Mouse (Mus musculus) stomach, embryonic 14.5 days (tissue): ENCODE data around the gene Ppp3cb. TPM values are rescaled to one million over a fixed set of nuclear protein-coding genes. Genes with fewer than 3 reads are reported as not detected.

Experiments
- ATAC-seq: fragments of 200-750 bp; cut with Nextera tagmentation; 2 replicates; pipeline ENCODE4 v1.8.0; 2017; ENCODE audit warnings: low read depth, moderate TSS enrichment; ENCODE audit not compliant: insufficient number of reproducible peaks, insufficient read depth, low FRiP score
- H3K27ac ChIP-seq: fragments of 300-500 bp; sonication (generic); 2 replicates; pipeline ENCODE4 v1.5.1; 2014; ENCODE audit warnings: mild to moderate bottlenecking, low read length, moderate library complexity, mixed read lengths
- H3K27me3 ChIP-seq: fragments of 300-500 bp; sonication (generic); 2 replicates; pipeline ENCODE4 v1.6.1; 2014; ENCODE audit warnings: low read length, control low read depth, mixed read lengths; ENCODE audit not compliant: control insufficient read depth, insufficient read depth
- H3K36me3 ChIP-seq: fragments of 300-500 bp; sonication (generic); 2 replicates; pipeline ENCODE4 v1.6.1; 2014; ENCODE audit warnings: mild to moderate bottlenecking, control low read depth, low read length, moderate library complexity, mixed read lengths; ENCODE audit not compliant: control insufficient read depth, insufficient read depth
- H3K4me1 ChIP-seq: fragments of 300-500 bp; sonication (generic); 2 replicates; pipeline ENCODE4 v1.6.1; 2014; ENCODE audit warnings: low read length, control low read depth, mixed read lengths; ENCODE audit not compliant: control insufficient read depth, insufficient read depth
- H3K4me2 ChIP-seq: fragments of 300-500 bp; sonication (generic); replicated peaks from 2 replicates; pipeline ENCODE4 v1.6.1; 2014; ENCODE audit warnings: low read depth, low read length, control low read depth
- H3K4me3 ChIP-seq: fragments of 300-500 bp; sonication (generic); 2 replicates; pipeline ENCODE4 v1.5.1; 2014; ENCODE audit warnings: low read depth, low read length, control low read depth
- H3K9ac ChIP-seq: fragments of 300-500 bp; sonication (generic); replicated peaks from 2 replicates; pipeline ENCODE4 v1.6.1; 2014; ENCODE audit warnings: low read depth, mild to moderate bottlenecking, control low read depth, low read length, moderate library complexity, mixed read lengths
- H3K9me3 ChIP-seq: fragments of 300-500 bp; sonication (generic); 2 replicates; pipeline ENCODE4 v1.6.1; 2016; ENCODE audit warnings: low read depth, low read length, control low read depth; ENCODE audit not compliant: control insufficient read depth
- WGBS: fragments of 180-500 bp; shearing (Covaris S2); extraction: QIAGEN DNeasy Blood & Tissue Kit; methylation state at CpG from one replicate; pipeline ENCODE4 v1.1.7; 2014; 5-methylcytosine and 5-hydroxymethylcytosine counted together
- polyA plus RNA-seq: library from polyadenylated mRNA; unstranded; fragments of >200 nt; fragmentation: Nextera tagmentation; extraction: Ambion mirVana; gene quantifications from 2 replicates; pipeline ENCODE4 v1.2.1, GENCODE M21; 2014

Gene Ppp3cb
- polyA plus RNA-seq, 1 experiment from 2014 or later = 64.6 TPM

GRCm38 (mm10) chr14:20499982-20500381 is 46.4 kb downstream of the Ppp3cb start:
- H3K9me3 ChIP-seq = no peaks in the 10 kb centered on the region
- ATAC-seq = no peak
- no peaks in the 10 kb centered on the region for H3K4me1 ChIP-seq
- peaks cover 30% of the 10 kb centered on the region for H3K36me3 ChIP-seq
- H3K4me2 ChIP-seq = no peak overlapping the region
- H3K27ac ChIP-seq = no peak overlapping the region
- H3K9ac ChIP-seq = no peak overlapping the region
- WGBS = 95% methylated on average over 3 of the region's 3 CpGs
- H3K27me3 ChIP-seq = no peaks in the 10 kb centered on the region
- H3K4me3 ChIP-seq = no peak overlapping the region

DNA sequence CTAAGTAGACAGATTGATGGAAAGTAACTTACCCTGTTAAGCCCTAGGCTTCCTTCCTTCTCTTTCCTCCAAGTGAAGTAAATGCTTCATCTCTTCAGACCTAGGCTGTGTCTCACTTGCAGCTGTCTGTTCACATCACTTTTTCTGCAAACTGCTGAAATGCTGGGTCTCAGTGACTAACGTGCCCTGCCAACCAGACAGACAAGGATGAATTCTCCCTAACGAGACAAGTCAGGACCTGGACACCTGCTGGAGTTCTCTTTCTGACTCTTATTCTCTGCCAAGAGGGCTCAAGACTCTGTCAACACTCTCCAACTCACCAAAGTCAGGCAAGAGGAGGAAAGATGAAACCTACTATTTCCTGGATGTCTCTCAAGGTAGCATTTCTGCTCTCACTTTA is 49.8 kb downstream of the Ppp3cb start, which contains the start of gene Mss51:
Gene Mss51, minus strand, starts transcription at position 299 of the 400 bp plus-strand sequence.
- Histone ChIP-seq H3K27ac (no peak within 1 kb of the TSS), H3K4me1 (no peaks in the 10 kb centered on the region), H3K4me2 (no peak within 1 kb of the TSS), H3K4me3 (no peak within 1 kb of the TSS), H3K9ac (no peak within 1 kb of the TSS), H3K36me3 (peaks cover 32% of the 10 kb centered on the region), H3K9me3 (no peaks in the 10 kb centered on the region), H3K27me3 (no peaks in the 10 kb centered on the region)
- no peak for ATAC-seq
- WGBS = 77% methylated on average over 2 of the region's 2 CpGs

GRCm38 (mm10) chr14:20486031-20486430 is 60.3 kb downstream of the Ppp3cb start:
- Histone ChIP-seq H3K9ac (no peak overlapping the region), H3K36me3 (peaks cover 7% of the 10 kb centered on the region; the same call in 1 of the 2 replicates), H3K4me3 (no peak overlapping the region), H3K9me3 (no peaks in the 10 kb centered on the region), H3K27me3 (no peaks in the 10 kb centered on the region), H3K4me1 (no peaks in the 10 kb centered on the region), H3K27ac (no peak overlapping the region), H3K4me2 (no peak overlapping the region)
- 92% methylated on average over 5 of the region's 5 CpGs for WGBS
- ATAC-seq = no peak

- Histone ChIP-seq H3K36me3 (peaks cover 3% of the 10 kb centered on the region; the same call in 1 of the 2 replicates), H3K27me3 (no peaks in the 10 kb centered on the region), H3K9me3 (no peaks in the 10 kb centered on the region), H3K9ac (no peak overlapping the region), H3K4me3 (no peak overlapping the region), H3K4me1 (peaks cover 5% of the 10 kb centered on the region; the same call in 1 of the 2 replicates), H3K27ac (no peak overlapping the region), H3K4me2 (no peak overlapping the region)
- ATAC-seq = no peak
- WGBS = 85% methylated on average over 7 of the region's 7 CpGs
These were observed 64.2 kb downstream of the Ppp3cb start for GRCm38 (mm10) chr14:20482051-20482751.

- H3K9ac ChIP-seq = no peak overlapping the region
- no peak overlapping the region for H3K4me3 ChIP-seq
- H3K9me3 ChIP-seq = no peaks in the 10 kb centered on the region
- no peaks in the 10 kb centered on the region for H3K36me3 ChIP-seq
- no peak for ATAC-seq
- H3K27me3 ChIP-seq = no peaks in the 10 kb centered on the region
- WGBS = 28% methylated on average over 5 of the region's 5 CpGs
- no peak overlapping the region for H3K27ac ChIP-seq
- H3K4me1 ChIP-seq = peaks cover 5% of the 10 kb centered on the region; the same call in 1 of the 2 replicates
- no peak overlapping the region for H3K4me2 ChIP-seq
These were observed 65.2 kb downstream of the Ppp3cb start for GRCm38 (mm10) chr14:20481211-20481610.

- Histone ChIP-seq H3K36me3 (no peaks in the 10 kb centered on the region), H3K4me1 (peaks cover 5% of the 10 kb centered on the region; the same call in 1 of the 2 replicates), H3K27me3 (no peaks in the 10 kb centered on the region), H3K4me2 (peak overlapping the region; percentile 80), H3K4me3 (peak overlapping the region; percentile 70), H3K9ac (no peak overlapping the region), H3K9me3 (no peaks in the 10 kb centered on the region), H3K27ac (no peak overlapping the region)
- WGBS = 63% methylated on average over 1 of the region's 1 CpGs
- ATAC-seq = no peak
These were observed 66.2 kb downstream of the Ppp3cb start for GRCm38 (mm10) chr14:20480195-20480579.

- WGBS = 2% methylated on average over 48 of the region's 48 CpGs
- Histone ChIP-seq H3K9me3 (no peaks in the 10 kb centered on the region), H3K9ac (peak within 1 kb of the TSS; percentile 48), H3K27me3 (no peaks in the 10 kb centered on the region), H3K4me2 (peak within 1 kb of the TSS; percentile 80), H3K27ac (peak within 1 kb of the TSS; percentile 68), H3K4me3 (peak within 1 kb of the TSS; percentile 70), H3K4me1 (peaks cover 5% of the 10 kb centered on the region; the same call in 1 of the 2 replicates), H3K36me3 (no peaks in the 10 kb centered on the region)
- ATAC-seq = peak; percentile 91
These were observed 66.8 kb downstream of the Ppp3cb start, which contains the start of gene Anxa7 for GRCm38 (mm10) chr14:20479291-20480194. Gene Anxa7, minus strand, starts transcription at chr14:20480133.

DNA sequence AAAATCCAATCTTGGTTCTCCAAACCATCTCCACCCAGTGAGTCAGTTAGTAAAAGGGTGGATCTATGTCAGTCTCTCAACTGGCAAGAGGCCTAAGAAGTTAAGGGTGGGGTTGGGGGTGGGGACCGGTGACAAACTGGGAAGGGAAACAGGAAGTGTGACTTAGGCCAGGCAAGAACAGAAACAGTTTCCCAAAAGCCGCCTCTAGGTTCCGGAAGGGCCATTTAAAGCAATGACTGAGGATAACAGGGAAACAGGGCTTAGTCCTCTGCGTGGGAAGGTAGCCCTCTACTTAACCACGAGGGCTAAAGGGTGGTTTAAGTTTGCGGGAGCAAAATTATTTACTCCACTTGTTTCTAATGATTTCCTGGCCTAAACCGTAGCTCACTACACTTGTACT is 67.6 kb downstream of the Ppp3cb start:
- no peaks in the 10 kb centered on the region for H3K27me3 ChIP-seq
- H3K4me1 ChIP-seq = peaks cover 5% of the 10 kb centered on the region; the same call in 1 of the 2 replicates
- H3K4me3 ChIP-seq = peak overlapping the region; percentile 70
- no peaks in the 10 kb centered on the region for H3K36me3 ChIP-seq
- WGBS = 13% methylated on average over 7 of the region's 7 CpGs
- H3K27ac ChIP-seq = peak overlapping the region; percentile 68
- H3K9me3 ChIP-seq = no peaks in the 10 kb centered on the region
- ATAC-seq = peak; percentile 54; the same call in 1 of the 2 replicates
- peak overlapping the region; percentile 80 for H3K4me2 ChIP-seq
- H3K9ac ChIP-seq = 0 out of 2 replicates have a peak overlapping the region, but pooled peaks have one; percentile 48
